Mouse (Mus musculus) cortical plate, adult 2 months (tissue): ENCODE measurements at regions not wholly inside any gene's neighbourhood (a gene's known extent, or its start where the extent isn't known, plus 50 kb on each side); places are given as distances from the start of the nearest gene placed in this dataset.

Experiments
- H3K27ac ChIP-seq: fragments of 200-500 bp; 2 replicates; pipeline ENCODE4 v1.5.1; 2012; ENCODE audit warnings: low read length, control low read depth, inconsistent platforms; ENCODE audit not compliant: insufficient read depth
- H3K4me1 ChIP-seq: fragments of 200-500 bp; 2 replicates; pipeline ENCODE4 v1.6.1; 2011; ENCODE audit warnings: low read length; ENCODE audit not compliant: control insufficient read depth, insufficient read depth
- H3K4me3 ChIP-seq: fragments of 200-500 bp; 2 replicates; pipeline ENCODE4 v1.5.1; 2011; ENCODE audit warnings: mild to moderate bottlenecking, low read length, control low read depth; ENCODE audit not compliant: insufficient read depth
- CTCF ChIP-seq: fragments of 200-500 bp; IDR thresholded peaks from 2 replicates; pipeline ENCODE4 v1.5.1; 2011; ENCODE audit warnings: mild to moderate bottlenecking, control low read depth, low read length; ENCODE audit not compliant: insufficient read depth; ENCODE audit errors: extremely low read depth
- POLR2A ChIP-seq: fragments of 200-500 bp; IDR thresholded peaks from 2 replicates; pipeline ENCODE4 v1.6.1; 2011; ENCODE audit warnings: mild to moderate bottlenecking, low read length, control low read depth; ENCODE audit not compliant: insufficient read depth; ENCODE audit errors: extremely low read depth

GRCm38 (mm10) chr1:73438385-73438784 lies 422.7 kb upstream of the Tnp1 start:
- TF ChIP-seq POLR2A, result no peak
- TF ChIP-seq CTCF, result no peak
- H3K27ac ChIP-seq, result no peak overlapping the region
- H3K4me1 ChIP-seq, result no peaks in the 10 kb centered on the region
- H3K4me3 ChIP-seq, result no peak overlapping the region

- Histone ChIP-seq H3K4me1 (no peaks in the 10 kb centered on the region), H3K4me3 (no peak overlapping the region), H3K27ac (no peak overlapping the region)
- TF ChIP-seq POLR2A, result no peak
- TF ChIP-seq CTCF, result no peak
These were observed 412.4 kb upstream of the Tnp1 start for GRCm38 (mm10) chr1:73428101-73428500.

GRCm38 (mm10) chr1:73425049-73425448 lies 409.3 kb upstream of the Tnp1 start:
- TF ChIP-seq POLR2A (no peak), CTCF (no peak)
- no peak overlapping the region for H3K27ac ChIP-seq
- H3K4me3 ChIP-seq, result no peak overlapping the region
- no peaks in the 10 kb centered on the region for H3K4me1 ChIP-seq

DNA sequence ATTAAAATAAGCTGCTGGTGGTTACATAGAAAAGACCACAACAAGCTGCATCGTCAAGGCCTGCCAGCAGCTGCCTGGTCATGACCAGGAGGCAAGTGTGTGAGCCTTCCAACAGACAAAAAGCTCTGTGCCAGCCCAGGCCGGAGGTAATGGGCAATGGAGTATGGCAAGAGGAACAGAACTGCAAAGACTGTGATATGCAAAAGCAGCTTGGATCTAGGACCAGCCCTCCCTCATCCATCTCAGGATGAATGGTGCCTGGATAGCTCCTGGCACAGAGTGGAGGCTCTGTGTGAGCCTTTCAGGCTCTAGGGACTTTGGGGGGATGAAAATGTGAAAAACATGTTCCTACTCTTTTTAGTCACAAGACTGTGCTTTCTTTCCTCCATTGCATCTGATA lies 402.5 kb upstream of the Tnp1 start:
- no peak for TF ChIP-seq CTCF
- no peak for TF ChIP-seq POLR2A
- Histone ChIP-seq H3K27ac (no peak overlapping the region), H3K4me1 (no peaks in the 10 kb centered on the region), H3K4me3 (no peak overlapping the region)

DNA sequence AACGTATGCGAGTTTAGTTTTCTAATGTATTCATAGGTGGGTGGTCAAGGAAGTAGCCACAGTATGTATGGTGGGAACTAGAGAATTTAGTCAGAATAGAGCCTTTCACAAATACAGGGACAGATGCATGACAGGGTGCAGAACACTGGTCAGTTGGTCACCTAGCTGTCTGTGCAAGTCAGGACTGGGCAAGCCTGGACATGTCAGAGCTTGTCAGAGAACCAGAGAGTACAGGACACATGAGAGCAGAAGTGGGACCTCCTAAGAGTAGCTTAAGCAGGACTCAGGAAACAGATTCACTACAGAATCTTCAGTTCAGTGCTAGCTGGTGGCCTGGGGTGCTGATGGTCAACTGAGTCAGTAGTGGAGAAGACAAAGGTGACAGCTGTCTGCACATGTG lies 395.7 kb upstream of the Tnp1 start:
- Histone ChIP-seq H3K27ac (no peak overlapping the region), H3K4me1 (no peaks in the 10 kb centered on the region), H3K4me3 (no peak overlapping the region)
- TF ChIP-seq POLR2A (no peak), CTCF (no peak)

DNA sequence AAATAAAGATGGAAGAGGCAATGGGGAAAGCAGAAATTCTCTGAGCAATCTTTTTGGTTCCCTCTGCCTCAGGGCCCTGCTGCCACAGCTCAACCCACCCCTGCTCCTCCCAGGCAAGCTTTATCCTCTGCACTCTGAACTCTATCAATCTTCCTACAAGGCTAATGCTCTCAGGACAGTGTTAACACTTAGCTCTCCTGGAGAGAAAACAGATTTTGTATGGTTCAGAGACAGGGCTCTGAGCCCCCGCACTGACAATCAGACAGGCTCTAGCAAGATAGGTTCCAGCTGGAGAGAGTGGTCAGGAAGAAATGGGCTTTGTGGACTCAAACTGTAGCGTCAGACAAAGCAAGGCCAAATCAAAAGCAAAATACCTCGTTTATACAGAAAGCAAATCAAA lies 383.5 kb upstream of the Tnp1 start:
- H3K4me3 ChIP-seq, result no peak overlapping the region
- no peaks in the 10 kb centered on the region for H3K4me1 ChIP-seq
- no peak for TF ChIP-seq POLR2A
- TF ChIP-seq CTCF, result no peak
- no peak overlapping the region for H3K27ac ChIP-seq

GRCm38 (mm10) chr1:73395034-73395433 lies 379.3 kb upstream of the Tnp1 start:
- Histone ChIP-seq H3K4me3 (no peak overlapping the region), H3K27ac (no peak overlapping the region), H3K4me1 (no peaks in the 10 kb centered on the region)
- TF ChIP-seq CTCF (no peak), POLR2A (no peak)

DNA sequence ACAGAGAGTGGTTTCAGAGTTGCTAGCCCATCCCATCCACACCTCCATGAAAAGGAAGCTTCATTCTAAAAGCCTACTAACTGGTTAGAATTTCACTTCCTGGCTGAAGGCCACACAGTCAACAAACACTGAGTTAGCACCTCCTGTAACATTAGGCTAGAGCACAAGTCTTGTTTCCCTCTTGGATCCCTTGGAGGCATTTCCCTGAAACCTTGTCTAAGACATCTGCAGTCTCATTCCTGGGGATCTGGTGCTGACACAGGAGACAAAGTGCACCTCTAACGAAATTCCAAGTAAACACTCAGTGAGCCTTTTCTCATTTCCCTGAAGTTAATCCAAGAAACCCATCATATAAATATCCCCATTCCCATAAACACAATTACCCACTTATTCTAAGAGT lies 378.8 kb upstream of the Tnp1 start:
- TF ChIP-seq POLR2A (no peak), CTCF (no peak)
- Histone ChIP-seq H3K27ac (no peak overlapping the region), H3K4me1 (peaks cover under 1% of the 10 kb centered on the region; the same call in 1 of the 2 replicates), H3K4me3 (no peak overlapping the region)

GRCm38 (mm10) chr1:73392077-73392476 lies 376.4 kb upstream of the Tnp1 start:
- Histone ChIP-seq H3K4me1 (peaks cover 1% of the 10 kb centered on the region; the same call in 1 of the 2 replicates), H3K4me3 (no peak overlapping the region), H3K27ac (no peak overlapping the region)
- TF ChIP-seq POLR2A, result no peak
- no peak for TF ChIP-seq CTCF

GRCm38 (mm10) chr1:73389976-73390375 lies 374.3 kb upstream of the Tnp1 start:
- H3K4me1 ChIP-seq, result peaks cover 1% of the 10 kb centered on the region; the same call in 1 of the 2 replicates
- TF ChIP-seq CTCF, result no peak
- TF ChIP-seq POLR2A, result no peak

More at GRCm38 (mm10) chr1:73389976-73390375, 374.3 kb upstream of the Tnp1 start:
- Histone ChIP-seq H3K27ac (no peak overlapping the region), H3K4me3 (no peak overlapping the region)
